Mouse (Mus musculus): ENCODE results near the gene Plk2. TPM values are rescaled to one million over a fixed set of nuclear protein-coding genes. Genes with fewer than 3 reads are reported as not detected.
A peak's percentile ranks its signal among the peaks of the same experiment; 100 is the strongest.
"Not testable (repeated sequence)": the region's sequence is repeated elsewhere in the genome, so short reads cannot be mapped to it uniquely, and the experiment has no call there.

Plk2 gene
- total RNA-seq, 1 experiment from 2014 or later: 15.8 TPM

GRCm38 (mm10) chr13:110404059-110404458 is 9.2 kb downstream of the Plk2 start:
- ATAC-seq (replicated peaks; ENCODE audit: low read depth, poor library complexity, severe bottlenecking): no peak

GRCm38 (mm10) chr13:110404686-110405085 is 9.8 kb downstream of the Plk2 start:
- not testable (repeated sequence) for ATAC-seq (replicated peaks; ENCODE audit: low read depth, poor library complexity, severe bottlenecking)

GRCm38 (mm10) chr13:110406152-110406551 is 11.3 kb downstream of the Plk2 start:
- 0 out of 2 replicates have a peak, but pooled peaks have one; percentile 25 for ATAC-seq (replicated peaks; ENCODE audit: low read depth, poor library complexity, severe bottlenecking)

- no peak for ATAC-seq (replicated peaks; ENCODE audit: low read depth, poor library complexity, severe bottlenecking)
Measured at GRCm38 (mm10) chr13:110412572-110413209, 17.8 kb downstream of the Plk2 start.

- ATAC-seq (replicated peaks; ENCODE audit: low read depth, poor library complexity, severe bottlenecking): no peak
Measured at GRCm38 (mm10) chr13:110418656-110419055, 23.8 kb downstream of the Plk2 start.

GRCm38 (mm10) chr13:110419640-110420039 is 24.8 kb downstream of the Plk2 start:
- no peak for ATAC-seq (replicated peaks; ENCODE audit: low read depth, poor library complexity, severe bottlenecking)

GRCm38 (mm10) chr13:110422434-110422833 is 27.6 kb downstream of the Plk2 start:
- no peak for ATAC-seq (replicated peaks; ENCODE audit: low read depth, poor library complexity, severe bottlenecking)

GRCm38 (mm10) chr13:110425512-110426222 is 30.8 kb downstream of the Plk2 start:
- no peak for ATAC-seq (replicated peaks; ENCODE audit: low read depth, poor library complexity, severe bottlenecking)

GRCm38 (mm10) chr13:110431388-110431787 is 36.5 kb downstream of the Plk2 start:
- ATAC-seq (replicated peaks; ENCODE audit: low read depth, poor library complexity, severe bottlenecking): no peak

- ATAC-seq (replicated peaks; ENCODE audit: low read depth, poor library complexity, severe bottlenecking): no peak
Measured at GRCm38 (mm10) chr13:110432062-110432566, 37.3 kb downstream of the Plk2 start.

GRCm38 (mm10) chr13:110432613-110433012 is 37.8 kb downstream of the Plk2 start:
- no peak for ATAC-seq (replicated peaks; ENCODE audit: low read depth, poor library complexity, severe bottlenecking)

- no peak for ATAC-seq (replicated peaks; ENCODE audit: low read depth, poor library complexity, severe bottlenecking)
Measured at GRCm38 (mm10) chr13:110436692-110437091, 41.8 kb downstream of the Plk2 start.

GRCm38 (mm10) chr13:110438624-110439023 is 43.8 kb downstream of the Plk2 start:
- ATAC-seq (replicated peaks; ENCODE audit: low read depth, poor library complexity, severe bottlenecking): no peak

- no peak for ATAC-seq (replicated peaks; ENCODE audit: low read depth, poor library complexity, severe bottlenecking)
Measured at GRCm38 (mm10) chr13:110444335-110444734, 49.5 kb downstream of the Plk2 start.

GRCm38 (mm10) chr13:110444894-110445293 is 50.0 kb downstream of the Plk2 start:
- no peak for ATAC-seq (replicated peaks; ENCODE audit: low read depth, poor library complexity, severe bottlenecking)

- no peak for ATAC-seq (replicated peaks; ENCODE audit: low read depth, poor library complexity, severe bottlenecking)
Measured at GRCm38 (mm10) chr13:110446434-110446833, 51.6 kb downstream of the Plk2 start.

GRCm38 (mm10) chr13:110450056-110450455 is 55.2 kb downstream of the Plk2 start:
- no peak for ATAC-seq (replicated peaks; ENCODE audit: low read depth, poor library complexity, severe bottlenecking)

Other genes starting within 250 kb of the Plk2 start
- gene Rab3c, start 114.0 kb upstream of the Plk2 start, total RNA-seq (2017): not detected in 2 replicates
- gene Gapt, start 37.8 kb upstream of the Plk2 start, total RNA-seq (2017): 1.7 and 2.7 TPM in 2 replicates